Mouse (Mus musculus): ENCODE results near the gene Ilk. TPM values are rescaled to one million over a fixed set of nuclear protein-coding genes. Genes with fewer than 3 reads are reported as not detected.

Gene Ilk
- total and polyA plus RNA-seq, 2 experiments from 2014 or later: 146 to 159 TPM

GRCm38 (mm10) chr7:105786506-105787284 is 50.3 kb downstream of the Ilk start:
- Histone ChIP-seq H3K4me1 (ENCODE audit: insufficient read depth) (peaks cover 35% of the 10 kb centered on the region), H3K36me3 (ENCODE audit: insufficient read depth) (peaks cover 18% of the 10 kb centered on the region), H3K27ac (ENCODE audit: low read depth, low read length) (peak overlapping the region; percentile 99), H3K27me3 (ENCODE audit: insufficient read depth, low read length) (no peaks in the 10 kb centered on the region), H3K9me3 (ENCODE audit: low read length) (no peaks in the 10 kb centered on the region), H3K9ac (peak overlapping the region; percentile 100), H3K4me3 (ENCODE audit: low read depth, low read length) (peak overlapping the region; percentile 97), H3K4me2 (ENCODE audit: low read depth) (peak overlapping the region; percentile 83)
- TF ChIP-seq CTCF (IDR thresholded peaks at IDR 0.05; ENCODE audit: low read depth): no peak
- 4% methylated on average over 19 of the region's 20 CpGs for WGBS
- ATAC-seq: peak; percentile 79
- DNase-seq: peak; percentile 63

GRCm38 (mm10) chr7:105787285-105788140 is 51.1 kb downstream of the Ilk start, which contains the start of gene Dchs1:
TSS of gene Dchs1 (minus strand) at chr7:105787654.
- H3K4me1 ChIP-seq (ENCODE audit: insufficient read depth): peaks cover 35% of the 10 kb centered on the region
- H3K27me3 ChIP-seq (ENCODE audit: insufficient read depth, low read length): no peaks in the 10 kb centered on the region
- no peaks in the 10 kb centered on the region for H3K9me3 ChIP-seq (ENCODE audit: low read length)
- ATAC-seq: peak; percentile 74
- H3K36me3 ChIP-seq (ENCODE audit: insufficient read depth): peaks cover 10% of the 10 kb centered on the region; the same call in 1 of the 2 replicates
- H3K4me3 ChIP-seq (ENCODE audit: low read depth, low read length): peak within 1 kb of the TSS; percentile 97
- H3K9ac ChIP-seq: peak within 1 kb of the TSS; percentile 100
- no peak for TF ChIP-seq CTCF (IDR thresholded peaks at IDR 0.05; ENCODE audit: low read depth)
- H3K4me2 ChIP-seq (ENCODE audit: low read depth): peak within 1 kb of the TSS; percentile 83
- DNase-seq: peak; percentile 72
- H3K27ac ChIP-seq (ENCODE audit: low read depth, low read length): peak within 1 kb of the TSS; percentile 99
- whole genome bisulfite sequencing: 2% methylated on average over 55 of the region's 97 CpGs

GRCm38 (mm10) chr7:105791147-105791546 is 54.8 kb downstream of the Ilk start:
- Histone ChIP-seq H3K4me2 (ENCODE audit: low read depth) (no peak overlapping the region), H3K27ac (ENCODE audit: low read depth, low read length) (no peak overlapping the region), H3K36me3 (ENCODE audit: insufficient read depth) (no peaks in the 10 kb centered on the region), H3K9me3 (ENCODE audit: low read length) (no peaks in the 10 kb centered on the region), H3K4me3 (ENCODE audit: low read depth, low read length) (no peak overlapping the region), H3K4me1 (ENCODE audit: insufficient read depth) (peaks cover 13% of the 10 kb centered on the region), H3K27me3 (ENCODE audit: insufficient read depth, low read length) (no peaks in the 10 kb centered on the region), H3K9ac (no peak overlapping the region)
- TF ChIP-seq CTCF (IDR thresholded peaks at IDR 0.05; ENCODE audit: low read depth): no peak
- no peak for DNase-seq
- no peak for ATAC-seq
- 94% methylated on average over 1 of the region's 1 CpGs for WGBS

Other genes with a start within 250 kb of the Ilk start
- gene Smpd1, start 182.2 kb upstream of the Ilk start, total RNA-seq (2014; rRNA removed): 100 and 124 TPM in 2 replicates
- 88.8 and 100 TPM in 2 replicates for gene Smpd1, start 182.2 kb upstream of the Ilk start, polyA plus RNA-seq (2015; fragmentation: Nextera tagmentation; extraction: Ambion mirVana)
- gene Apbb1, start 154.9 kb upstream of the Ilk start, total RNA-seq (2014; rRNA removed): 451 and 455 TPM in 2 replicates
- 329 and 350 TPM in 2 replicates for gene Apbb1, start 154.9 kb upstream of the Ilk start, polyA plus RNA-seq (2015; fragmentation: Nextera tagmentation; extraction: Ambion mirVana)
- gene Hpx, start 136.5 kb upstream of the Ilk start, total RNA-seq (2014; rRNA removed): not detected in 2 replicates
- gene Hpx, start 136.5 kb upstream of the Ilk start, polyA plus RNA-seq (2015; fragmentation: Nextera tagmentation; extraction: Ambion mirVana): 0.17 and 0.21 TPM in 2 replicates
- 142 and 160 TPM in 2 replicates for gene Trim3, start 103.0 kb upstream of the Ilk start, total RNA-seq (2014; rRNA removed)
- 70.5 and 93.0 TPM in 2 replicates for gene Trim3, start 103.0 kb upstream of the Ilk start, polyA plus RNA-seq (2015; fragmentation: Nextera tagmentation; extraction: Ambion mirVana)
- 49.8 and 65.6 TPM in 2 replicates for gene Timm10b, start 96.5 kb upstream of the Ilk start, total RNA-seq (2014; rRNA removed)
- 160 and 167 TPM in 2 replicates for gene Timm10b, start 96.5 kb upstream of the Ilk start, polyA plus RNA-seq (2015; fragmentation: Nextera tagmentation; extraction: Ambion mirVana)
- 89.7 and 93.8 TPM in 2 replicates for gene Arfip2, start 96.2 kb upstream of the Ilk start, total RNA-seq (2014; rRNA removed)
- 88.6 and 93.4 TPM in 2 replicates for gene Arfip2, start 96.2 kb upstream of the Ilk start, polyA plus RNA-seq (2015; fragmentation: Nextera tagmentation; extraction: Ambion mirVana)
- 45.3 and 52.9 TPM in 2 replicates for gene Gm45799, start 96.0 kb upstream of the Ilk start, total RNA-seq (2014; rRNA removed)
- gene Gm45799, start 96.0 kb upstream of the Ilk start, polyA plus RNA-seq (2015; fragmentation: Nextera tagmentation; extraction: Ambion mirVana): 34.2 and 41.2 TPM in 2 replicates
- 1.8 and 4.6 TPM in 2 replicates for gene Dnhd1, start 85.8 kb upstream of the Ilk start, total RNA-seq (2014; rRNA removed)
- 0.08 and 0.48 TPM in 2 replicates for gene Dnhd1, start 85.8 kb upstream of the Ilk start, polyA plus RNA-seq (2015; fragmentation: Nextera tagmentation; extraction: Ambion mirVana)
- 22.1 and 26.6 TPM in 2 replicates for gene Rrp8, start 793 bp downstream of the Ilk start, total RNA-seq (2014; rRNA removed)
- gene Rrp8, start 793 bp downstream of the Ilk start, polyA plus RNA-seq (2015; fragmentation: Nextera tagmentation; extraction: Ambion mirVana): 16.0 and 19.1 TPM in 2 replicates
- gene Taf10, start 7.8 kb downstream of the Ilk start, total RNA-seq (2014; rRNA removed): 84.6 and 86.5 TPM in 2 replicates
- 99.9 and 108 TPM in 2 replicates for gene Taf10, start 7.8 kb downstream of the Ilk start, polyA plus RNA-seq (2015; fragmentation: Nextera tagmentation; extraction: Ambion mirVana)
- gene Tpp1, start 15.6 kb downstream of the Ilk start, total RNA-seq (2014; rRNA removed): 16.8 and 51.2 TPM in 2 replicates
- gene Tpp1, start 15.6 kb downstream of the Ilk start, polyA plus RNA-seq (2015; fragmentation: Nextera tagmentation; extraction: Ambion mirVana): 38.7 and 40.0 TPM in 2 replicates
- 62.7 and 98.7 TPM in 2 replicates for gene Dchs1, start 51.1 kb downstream of the Ilk start, total RNA-seq (2014; rRNA removed)
- 5.7 and 8.0 TPM in 2 replicates for gene Dchs1, start 51.1 kb downstream of the Ilk start, polyA plus RNA-seq (2015; fragmentation: Nextera tagmentation; extraction: Ambion mirVana)
- 15.0 and 37.1 TPM in 2 replicates for gene Mrpl17, start 74.5 kb downstream of the Ilk start, total RNA-seq (2014; rRNA removed)
- gene Mrpl17, start 74.5 kb downstream of the Ilk start, polyA plus RNA-seq (2015; fragmentation: Nextera tagmentation; extraction: Ambion mirVana): 192 and 197 TPM in 2 replicates
- gene Gm4070, start 217.4 kb downstream of the Ilk start, total RNA-seq (2014; rRNA removed): 0.48 and 0.92 TPM in 2 replicates
- gene Gm4070, start 217.4 kb downstream of the Ilk start, polyA plus RNA-seq (2015; fragmentation: Nextera tagmentation; extraction: Ambion mirVana): 0.28 TPM in 1 of 2 replicates, not detected in the other

Data from forebrain, postnatal 0 days (tissue).